Mouse (Mus musculus) liver, embryonic 14.5 days (tissue): Measurements from ENCODE around the gene Dph3. TPM values are rescaled to one million over a fixed set of nuclear protein-coding genes. Genes with fewer than 3 reads are reported as not detected.

Experiments used
- ATAC-seq: fragments of 200-750 bp; cut with Nextera tagmentation; 2 replicates; pipeline ENCODE4 v1.8.0; 2017; ENCODE audit warnings: moderate number of reproducible peaks, mild to moderate bottlenecking, moderate library complexity; ENCODE audit not compliant: insufficient read depth
- DNase-seq, 3 experiments: peaks; one replicate each; pipeline ENCODE4 v3.0.0-alpha.2; 2012 to 2013; ENCODE audit warnings: low read depth in 3 of 3, low spot score in 3 of 3
- H3K27ac ChIP-seq: fragments of 300-500 bp; sonication (generic); 2 replicates; pipeline ENCODE4 v1.5.1; 2014; ENCODE audit warnings: moderate library complexity, mild to moderate bottlenecking, control low read depth, inconsistent platforms
- H3K27me3 ChIP-seq: fragments of 300-500 bp; sonication (generic); 2 replicates; pipeline ENCODE4 v1.6.1; 2014; ENCODE audit warnings: mild to moderate bottlenecking, low read length, moderate library complexity; ENCODE audit not compliant: control insufficient read depth, insufficient read depth
- H3K36me3 ChIP-seq: fragments of 300-500 bp; sonication (generic); replicated peaks from 2 replicates; pipeline ENCODE4 v1.6.1; 2014; ENCODE audit warnings: low read depth; ENCODE audit not compliant: control insufficient read depth, insufficient read depth
- H3K4me1 ChIP-seq, 2 experiments: fragments of 200-500 bp in 1 of 2; fragments of 300-500 bp in 1 of 2; sonication (generic) in 1 of 2; replicated peaks; 2 replicates each; pipeline ENCODE4 v1.6.1; 2012 to 2014; ENCODE audit warnings: antibody characterized with exemption in 1 of 2, inconsistent platforms in 1 of 2, low read length in 1 of 2; ENCODE audit not compliant: control insufficient read depth in 2 of 2, insufficient read depth in 2 of 2
- H3K4me2 ChIP-seq: fragments of 300-500 bp; sonication (generic); 2 replicates; pipeline ENCODE4 v1.6.1; 2014; ENCODE audit warnings: low read depth, mild to moderate bottlenecking, control low read depth, moderate library complexity
- H3K4me3 ChIP-seq, 2 experiments: fragments of 200-500 bp in 1 of 2; fragments of 300-500 bp in 1 of 2; sonication (generic) in 1 of 2; 2 replicates each; pipeline ENCODE4 v1.5.1; 2012 to 2014; ENCODE audit warnings: low read depth in 2 of 2, low read length in 2 of 2, mild to moderate bottlenecking in 2 of 2, control low read depth in 1 of 2, inconsistent platforms in 1 of 2, moderate library complexity in 1 of 2; ENCODE audit not compliant: insufficient read depth in 1 of 2
- H3K9ac ChIP-seq: fragments of 300-500 bp; sonication (generic); replicated peaks from 2 replicates; pipeline ENCODE4 v1.6.1; 2014; ENCODE audit warnings: mild to moderate bottlenecking, control low read depth, moderate library complexity
- H3K9me3 ChIP-seq: fragments of 300-500 bp; sonication (generic); 2 replicates; pipeline ENCODE4 v1.6.1; 2016; ENCODE audit warnings: low read length, mixed read lengths; ENCODE audit not compliant: control insufficient read depth
- CTCF ChIP-seq: IDR thresholded peaks from 2 replicates; pipeline ENCODE4 v1.5.1; 2016; ENCODE audit warnings: antibody characterized with exemption, low read depth, control low read depth
- EP300 ChIP-seq: IDR thresholded peaks from 2 replicates; pipeline ENCODE4 v1.6.1; 2016; ENCODE audit warnings: antibody characterized with exemption, low read depth
- WGBS: fragments of 180-500 bp; shearing (Covaris S2); extraction: QIAGEN DNeasy Blood & Tissue Kit; methylation state at CpG from one replicate; pipeline ENCODE4 v1.1.7; 2014; ENCODE audit not compliant: insufficient replicate concordance; 5-methylcytosine and 5-hydroxymethylcytosine counted together
- polyA plus RNA-seq, 2 experiments: library from polyadenylated mRNA; depleted of rRNA in 1 of 2; stranded (reverse) in 1 of 2; unstranded in 1 of 2; fragments of >200 nt; fragmentation: Nextera tagmentation in 1 of 2; extraction: Ambion mirVana in 1 of 2; gene quantifications; 2 replicates each; pipeline versions ENCODE4 v1.2.1 to v1.2.3; 2012 to 2014

The Dph3 gene
- polyA plus RNA-seq, 2 experiments, result 29.5 to 87.1 TPM

DNA sequence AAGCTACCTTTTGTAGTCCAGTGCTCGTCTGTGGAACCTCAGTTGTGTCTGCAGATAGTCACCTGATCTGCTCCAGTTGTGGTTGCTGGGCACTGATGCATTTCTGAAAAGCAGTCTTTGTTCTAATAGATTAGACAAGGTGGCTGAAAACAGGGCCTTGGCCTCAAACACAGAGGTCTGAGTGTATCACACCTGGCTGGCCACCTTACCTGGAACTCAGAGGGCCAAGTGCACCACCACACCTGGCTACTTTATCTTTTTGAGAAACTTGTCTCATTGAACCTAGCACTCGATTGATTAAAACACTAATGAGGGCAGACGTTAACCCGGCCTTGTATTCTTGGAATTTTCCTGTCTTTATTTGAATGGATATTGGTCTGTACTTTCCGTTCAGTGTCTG lies 10.1 kb upstream of the Dph3 start:
- peaks cover 51% of the 10 kb centered on the region for H3K36me3 ChIP-seq
- peaks cover 0 to 6% of the 10 kb centered on the region in 2 experiments; a peak in 1 of 4 replicates for H3K4me1 ChIP-seq
- no peak for TF ChIP-seq EP300
- no peaks in the 10 kb centered on the region for H3K27me3 ChIP-seq
- ATAC-seq, result no peak
- H3K9me3 ChIP-seq, result no peaks in the 10 kb centered on the region
- H3K27ac ChIP-seq, result no peak overlapping the region
- 76% methylated on average over 5 of the region's 5 CpGs for WGBS
- H3K4me3 ChIP-seq, result no peak overlapping the region
- no peak for DNase-seq
- H3K9ac ChIP-seq, result no peak overlapping the region
- H3K4me2 ChIP-seq, result no peak overlapping the region

DNA sequence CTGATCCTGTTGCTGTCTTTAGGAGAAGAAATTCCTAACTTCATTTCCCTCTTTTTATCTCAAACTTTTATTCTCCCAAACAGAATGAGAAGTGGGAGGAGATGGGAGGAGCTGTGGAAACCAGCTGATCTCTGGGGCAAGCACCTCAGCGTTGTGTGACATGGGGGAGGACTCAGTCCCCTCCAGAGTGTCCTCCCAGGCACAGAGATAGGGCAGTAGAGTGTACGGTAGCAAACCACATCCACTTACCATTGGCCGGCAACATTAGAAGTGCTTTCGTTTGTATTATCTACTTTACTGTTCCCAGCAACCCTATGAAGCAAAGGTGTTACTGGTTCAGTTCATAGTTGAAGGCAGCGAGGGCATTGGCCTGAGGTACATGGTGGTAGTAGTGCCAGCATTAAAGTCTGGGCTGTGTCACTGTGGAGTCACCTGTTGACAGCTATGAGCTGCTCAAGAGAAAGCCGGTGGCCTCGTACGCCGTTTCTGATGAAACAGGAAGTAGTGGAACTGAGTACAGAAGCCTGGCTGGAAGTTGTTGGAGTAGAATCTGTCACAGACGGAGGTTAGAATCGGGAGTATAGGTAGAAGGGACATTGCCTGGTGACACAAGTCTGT lies 8.1 kb upstream of the Dph3 start:
- no peak for ATAC-seq
- Histone ChIP-seq H3K36me3 (peaks cover 30% of the 10 kb centered on the region), H3K9ac (no peak overlapping the region), H3K27me3 (no peaks in the 10 kb centered on the region), H3K27ac (no peak overlapping the region), H3K4me1 (peaks cover 0 to 6% of the 10 kb centered on the region in 2 experiments; a peak in 1 of 4 replicates), H3K4me2 (no peak overlapping the region), H3K9me3 (no peaks in the 10 kb centered on the region), H3K4me3 (no peak overlapping the region)
- WGBS, result 49% methylated on average over 11 of the region's 11 CpGs
- TF ChIP-seq EP300 (no peak), CTCF (no peak)
- DNase-seq, result no peak

DNA sequence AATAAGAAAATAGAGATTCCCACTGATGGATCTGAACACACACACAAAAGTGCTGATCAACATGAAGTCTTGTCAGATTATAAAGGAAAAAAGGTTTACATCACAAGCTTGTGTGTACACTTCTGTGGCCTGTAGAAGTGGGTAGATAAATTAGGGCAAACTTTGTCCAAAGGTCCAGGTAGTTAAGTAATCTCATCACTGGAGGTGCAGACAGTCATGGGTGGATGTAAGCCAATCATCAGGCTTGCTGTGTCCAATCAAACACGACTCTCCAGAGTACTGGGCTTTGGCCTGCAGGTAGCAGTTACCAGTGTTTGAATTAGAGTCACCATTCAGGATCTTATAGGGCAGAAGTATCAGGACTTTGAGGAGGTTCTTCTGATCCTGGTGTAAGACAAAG lies 7.5 kb upstream of the Dph3 start:
- TF ChIP-seq CTCF, result no peak
- no peak for TF ChIP-seq EP300
- 52% methylated on average over 1 of the region's 1 CpGs for WGBS
- H3K27ac ChIP-seq, result no peak overlapping the region
- ATAC-seq (peak; percentile 48), DNase-seq (no peak)
- H3K4me1 ChIP-seq, result peaks cover 0 to 6% of the 10 kb centered on the region in 2 experiments; a peak in 1 of 4 replicates
- no peak overlapping the region for H3K9ac ChIP-seq
- peaks cover 25% of the 10 kb centered on the region for H3K36me3 ChIP-seq
- no peak overlapping the region for H3K4me2 ChIP-seq
- H3K9me3 ChIP-seq, result no peaks in the 10 kb centered on the region
- no peak overlapping the region for H3K4me3 ChIP-seq
- H3K27me3 ChIP-seq, result no peaks in the 10 kb centered on the region

DNA sequence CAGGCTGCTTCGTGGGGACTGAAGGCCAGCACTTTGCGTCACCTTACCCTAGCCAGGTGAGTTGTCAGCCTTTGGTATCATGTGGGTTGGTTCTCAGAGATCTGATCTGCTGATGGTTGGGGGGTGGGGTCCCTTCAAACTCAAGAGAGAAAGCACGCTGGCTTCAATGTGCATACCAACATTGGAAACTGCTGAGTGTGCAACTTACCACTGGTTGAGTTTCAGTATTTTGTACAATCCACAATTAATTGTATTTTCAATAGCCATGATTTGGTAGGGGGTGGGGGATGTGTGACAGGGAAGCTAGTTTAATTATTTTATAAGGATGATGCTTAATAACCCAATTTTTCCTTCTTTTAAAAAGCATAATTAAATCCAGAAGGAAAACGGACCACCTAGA lies 6.2 kb upstream of the Dph3 start:
- Histone ChIP-seq H3K4me3 (no peak overlapping the region), H3K36me3 (peaks cover 12% of the 10 kb centered on the region), H3K27me3 (no peaks in the 10 kb centered on the region), H3K27ac (no peak overlapping the region), H3K9ac (no peak overlapping the region), H3K9me3 (no peaks in the 10 kb centered on the region), H3K4me2 (no peak overlapping the region), H3K4me1 (peaks cover 6 to 10% of the 10 kb centered on the region in 2 experiments; a peak in 2 of 4 replicates)
- ATAC-seq, result no peak
- DNase-seq, result no peak
- 81% methylated on average over 4 of the region's 4 CpGs for WGBS
- TF ChIP-seq EP300 (no peak), CTCF (no peak)

DNA sequence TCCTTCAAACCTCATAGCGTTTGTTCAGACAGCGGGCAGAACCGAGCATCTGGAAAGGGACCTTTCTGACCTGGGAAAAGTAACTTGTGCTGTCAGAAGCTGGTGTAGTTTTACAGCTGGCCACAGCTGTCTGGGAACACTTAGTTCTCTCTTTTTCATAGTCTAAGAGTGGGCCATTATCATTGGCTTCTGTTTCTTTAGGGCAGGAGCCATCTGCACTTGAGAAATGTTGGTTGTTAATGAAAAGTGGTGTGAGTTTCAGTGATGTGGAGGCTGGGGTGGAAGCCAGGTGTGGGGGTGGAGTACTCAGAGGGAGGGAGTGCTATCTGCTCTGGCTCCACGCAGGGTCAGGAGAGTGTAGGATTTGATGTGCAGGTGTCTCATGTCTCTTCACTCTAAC lies 5.6 kb upstream of the Dph3 start:
- TF ChIP-seq CTCF (no peak), EP300 (no peak)
- H3K36me3 ChIP-seq, result peaks cover 9% of the 10 kb centered on the region
- H3K9me3 ChIP-seq, result no peaks in the 10 kb centered on the region
- no peak overlapping the region for H3K27ac ChIP-seq
- no peak overlapping the region for H3K9ac ChIP-seq
- no peak overlapping the region for H3K4me3 ChIP-seq
- no peak for DNase-seq
- no peak for ATAC-seq
- no peak overlapping the region for H3K4me2 ChIP-seq
- 75% methylated on average over 4 of the region's 4 CpGs for WGBS
- peaks cover 10% of the 10 kb centered on the region in 2 experiments; a peak in 2 of 4 replicates for H3K4me1 ChIP-seq
- H3K27me3 ChIP-seq, result no peaks in the 10 kb centered on the region
